Mouse (Mus musculus) forebrain, postnatal 0 days (tissue): ENCODE measurements around the gene Bmf. TPM values are rescaled to one million over a fixed set of nuclear protein-coding genes. Genes with fewer than 3 reads are reported as not detected.

Experiments
- ATAC-seq: fragments of 200-750 bp; cut with Nextera tagmentation; 2 replicates; pipeline ENCODE4 v1.8.0; 2017; ENCODE audit warnings: mild to moderate bottlenecking, moderate library complexity
- DNase-seq: peaks from one replicate; pipeline ENCODE4 v3.0.0-alpha.2; 2015
- H3K27ac ChIP-seq: fragments of 300-500 bp; sonication (generic); 2 replicates; pipeline ENCODE4 v1.5.1; 2014; ENCODE audit warnings: low read depth, mild to moderate bottlenecking, antibody characterized with exemption, low read length, moderate library complexity, mixed read lengths
- H3K27me3 ChIP-seq: fragments of 300-500 bp; sonication (generic); 2 replicates; pipeline ENCODE4 v1.6.1; 2014; ENCODE audit warnings: mild to moderate bottlenecking, low read length, mixed read lengths; ENCODE audit not compliant: insufficient read depth
- H3K36me3 ChIP-seq: fragments of 300-500 bp; sonication (generic); 2 replicates; pipeline ENCODE4 v1.6.1; 2014; ENCODE audit warnings: mild to moderate bottlenecking, moderate library complexity; ENCODE audit not compliant: insufficient read depth
- H3K4me1 ChIP-seq: fragments of 300-500 bp; sonication (generic); 2 replicates; pipeline ENCODE4 v1.6.1; 2014; ENCODE audit warnings: antibody characterized with exemption; ENCODE audit not compliant: insufficient read depth
- H3K4me2 ChIP-seq: fragments of 300-500 bp; sonication (generic); 2 replicates; pipeline ENCODE4 v1.6.1; 2014; ENCODE audit warnings: low read depth, mild to moderate bottlenecking, moderate library complexity
- H3K4me3 ChIP-seq: fragments of 300-500 bp; sonication (generic); 2 replicates; pipeline ENCODE4 v1.5.1; 2014; ENCODE audit warnings: low read depth, low read length, mixed read lengths
- H3K9ac ChIP-seq: fragments of 300-500 bp; sonication (generic); 2 replicates; pipeline ENCODE4 v1.6.1; 2014; ENCODE audit warnings: mild to moderate bottlenecking
- H3K9me3 ChIP-seq: fragments of 300-500 bp; sonication (generic); 2 replicates; pipeline ENCODE4 v1.6.1; 2016; ENCODE audit warnings: low read length
- CTCF ChIP-seq: sonication (generic); IDR thresholded peaks from 2 replicates; pipeline ENCODE4 v1.5.1; 2016; ENCODE audit warnings: antibody characterized with exemption, control low read depth, low read depth
- WGBS: fragments of 180-500 bp; shearing (Covaris S2); extraction: QIAGEN DNeasy Blood & Tissue Kit; methylation state at CpG from one replicate; pipeline ENCODE4 v1.1.7; 2014; 5-methylcytosine and 5-hydroxymethylcytosine counted together
- polyA plus RNA-seq: library from polyadenylated mRNA; unstranded; fragments of >200 nt; fragmentation: Nextera tagmentation; extraction: Ambion mirVana; gene quantifications from 2 replicates; pipeline ENCODE4 v1.2.1, GENCODE M21; 2015
- total RNA-seq: library from RNA; depleted of rRNA; stranded (reverse); fragments of >200 nt; gene quantifications from 2 replicates; pipeline ENCODE4 v1.2.3, GENCODE M21; 2014

Gene Bmf
- total and polyA plus RNA-seq, 2 experiments from 2014 or later, result 1.3 to 6.6 TPM

GRCm38 (mm10) chr2:118536553-118536952 lies 12.9 kb downstream of the Bmf start:
- no peak overlapping the region for H3K4me2 ChIP-seq
- DNase-seq (no peak), ATAC-seq (no peak)
- no peak overlapping the region for H3K27ac ChIP-seq
- H3K4me3 ChIP-seq, result no peak overlapping the region
- H3K36me3 ChIP-seq, result no peaks in the 10 kb centered on the region
- H3K9ac ChIP-seq, result no peak overlapping the region
- H3K9me3 ChIP-seq, result no peaks in the 10 kb centered on the region
- no peak for TF ChIP-seq CTCF
- H3K4me1 ChIP-seq, result peaks cover 14% of the 10 kb centered on the region; the same call in 1 of the 2 replicates
- WGBS, result 41% methylated on average over 8 of the region's 8 CpGs
- H3K27me3 ChIP-seq, result no peaks in the 10 kb centered on the region

GRCm38 (mm10) chr2:118536111-118536510 lies 13.4 kb downstream of the Bmf start:
- H3K4me2 ChIP-seq, result no peak overlapping the region
- no peaks in the 10 kb centered on the region for H3K36me3 ChIP-seq
- H3K9ac ChIP-seq, result no peak overlapping the region
- ATAC-seq, result no peak
- WGBS, result 71% methylated on average over 6 of the region's 6 CpGs
- TF ChIP-seq CTCF, result no peak
- H3K27ac ChIP-seq, result no peak overlapping the region
- DNase-seq, result no peak
- H3K4me3 ChIP-seq, result no peak overlapping the region
- H3K9me3 ChIP-seq, result no peaks in the 10 kb centered on the region
- H3K27me3 ChIP-seq, result no peaks in the 10 kb centered on the region
- peaks cover 14% of the 10 kb centered on the region; the same call in 1 of the 2 replicates for H3K4me1 ChIP-seq

- H3K36me3 ChIP-seq, result no peaks in the 10 kb centered on the region
- H3K9ac ChIP-seq, result no peak overlapping the region
- DNase-seq, result no peak
- no peak overlapping the region for H3K4me3 ChIP-seq
- no peaks in the 10 kb centered on the region for H3K27me3 ChIP-seq
- WGBS, result 56% methylated on average over 6 of the region's 6 CpGs
- no peaks in the 10 kb centered on the region for H3K9me3 ChIP-seq
- TF ChIP-seq CTCF, result no peak
- H3K27ac ChIP-seq, result 0 out of 2 replicates have a peak overlapping the region, but pooled peaks have one; percentile 50
- H3K4me1 ChIP-seq, result peaks cover 14% of the 10 kb centered on the region; the same call in 1 of the 2 replicates
- H3K4me2 ChIP-seq, result no peak overlapping the region
- no peak for ATAC-seq
Observed at GRCm38 (mm10) chr2:118533969-118534368, 15.5 kb downstream of the Bmf start.

- Histone ChIP-seq H3K4me2 (no peak overlapping the region), H3K27me3 (no peaks in the 10 kb centered on the region), H3K9ac (no peak overlapping the region), H3K4me1 (peaks cover 14% of the 10 kb centered on the region; the same call in 1 of the 2 replicates), H3K9me3 (no peaks in the 10 kb centered on the region), H3K27ac (peak overlapping the region; percentile 50), H3K4me3 (no peak overlapping the region), H3K36me3 (no peaks in the 10 kb centered on the region)
- ATAC-seq, result peak; percentile 69
- no peak for TF ChIP-seq CTCF
- 13% methylated on average over 6 of the region's 6 CpGs for WGBS
- DNase-seq, result peak; percentile 50
Observed at GRCm38 (mm10) chr2:118532855-118533675, 16.4 kb downstream of the Bmf start.

DNA sequence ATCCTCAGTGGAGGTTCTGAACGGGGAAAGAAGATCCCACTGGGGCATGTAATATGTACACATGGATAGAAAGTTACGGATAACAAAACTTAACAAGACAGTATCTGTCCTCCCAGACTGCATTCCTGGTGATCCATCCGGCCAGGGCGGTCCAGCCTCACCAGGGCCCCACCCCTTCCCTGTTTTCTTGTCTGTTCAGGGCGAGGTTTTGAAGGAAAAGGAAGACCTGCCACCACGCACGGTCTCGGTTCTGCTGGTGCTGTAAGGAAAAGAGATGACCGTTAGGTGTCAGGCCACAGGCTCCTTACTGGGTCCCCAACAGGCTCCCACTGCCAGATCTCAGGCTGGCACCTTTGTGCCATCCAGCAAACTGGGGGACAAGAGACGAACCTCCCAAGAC lies 17.1 kb downstream of the Bmf start:
- H3K36me3 ChIP-seq, result no peaks in the 10 kb centered on the region

DNA sequence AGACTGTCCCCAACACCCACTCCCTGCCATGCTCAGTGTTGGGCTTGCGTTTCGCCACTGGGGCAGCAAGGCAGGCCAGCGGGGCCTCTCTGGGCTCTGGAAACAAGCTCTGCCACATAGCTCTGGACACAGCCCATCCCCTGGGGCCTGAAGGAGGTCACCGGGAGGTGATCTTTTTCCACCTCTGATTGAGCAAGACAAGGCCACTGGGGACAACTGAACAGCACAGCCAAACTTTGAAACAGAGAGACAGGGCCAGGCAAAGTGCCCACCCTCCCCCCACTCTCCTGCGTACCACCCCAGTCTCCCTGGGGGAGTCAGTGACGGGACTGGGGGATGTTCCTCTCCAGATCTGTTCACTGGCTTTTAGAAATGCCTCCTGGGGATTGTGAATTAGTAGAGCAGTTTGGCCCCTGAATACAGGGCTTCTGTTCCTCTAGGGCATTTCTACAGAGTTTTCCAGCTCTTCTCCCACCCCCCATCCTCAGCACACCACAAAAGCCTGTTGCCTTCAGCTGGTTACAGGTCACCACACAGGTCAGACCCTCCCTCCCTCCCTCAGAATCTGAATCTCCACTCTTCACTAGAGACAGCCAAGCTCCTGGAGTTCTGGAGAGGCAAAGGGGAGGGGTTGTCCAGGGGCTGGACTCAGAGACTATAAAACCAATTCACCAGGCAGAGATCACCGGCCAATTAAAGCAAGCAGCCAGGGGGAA lies 19.9 kb downstream of the Bmf start:
- H3K9ac ChIP-seq, result no peak overlapping the region
- H3K4me2 ChIP-seq, result no peak overlapping the region
- H3K9me3 ChIP-seq, result no peaks in the 10 kb centered on the region
- DNase-seq (no peak), ATAC-seq (peak; percentile 18; the same call in 1 of the 2 replicates)
- no peaks in the 10 kb centered on the region for H3K27me3 ChIP-seq
- H3K4me3 ChIP-seq, result no peak overlapping the region
- peaks cover 14% of the 10 kb centered on the region; the same call in 1 of the 2 replicates for H3K4me1 ChIP-seq
- 21% methylated on average over 7 of the region's 7 CpGs for WGBS
- no peaks in the 10 kb centered on the region for H3K36me3 ChIP-seq
- H3K27ac ChIP-seq, result no peak overlapping the region
- TF ChIP-seq CTCF, result no peak

More for the DNA sequence above, 17.1 kb downstream of the Bmf start:
- DNase-seq, result no peak
- Histone ChIP-seq H3K9me3 (no peaks in the 10 kb centered on the region), H3K27me3 (no peaks in the 10 kb centered on the region), H3K27ac (no peak overlapping the region), H3K4me3 (no peak overlapping the region), H3K4me1 (peaks cover 14% of the 10 kb centered on the region; the same call in 1 of the 2 replicates), H3K4me2 (no peak overlapping the region), H3K9ac (no peak overlapping the region)
- WGBS, result 42% methylated on average over 10 of the region's 10 CpGs
- no peak for TF ChIP-seq CTCF
- ATAC-seq, result no peak

DNA sequence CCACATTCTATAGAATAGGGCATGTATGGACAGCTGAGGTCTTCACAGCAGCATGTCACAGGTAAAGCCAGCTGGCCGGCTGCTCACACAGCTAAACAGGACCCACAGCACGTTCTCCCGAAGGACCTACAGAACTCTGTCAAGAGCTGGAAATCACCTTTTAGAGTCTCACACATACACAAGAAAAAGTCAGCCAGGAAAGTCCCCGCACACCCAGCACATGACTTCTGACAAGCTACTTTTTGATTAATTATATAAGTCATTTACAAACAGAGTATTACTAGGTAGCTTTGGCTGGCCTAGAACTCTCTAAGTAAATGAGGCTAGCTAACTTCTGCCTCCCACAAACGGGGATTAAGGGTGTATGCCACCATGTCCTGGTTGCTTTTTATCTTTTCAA lies 22.9 kb downstream of the Bmf start:
- no peak overlapping the region for H3K27ac ChIP-seq
- WGBS, result 93% methylated on average over 5 of the region's 5 CpGs
- no peaks in the 10 kb centered on the region for H3K27me3 ChIP-seq
- no peaks in the 10 kb centered on the region for H3K36me3 ChIP-seq
- H3K4me2 ChIP-seq, result no peak overlapping the region
- no peak overlapping the region for H3K9ac ChIP-seq
- no peak for TF ChIP-seq CTCF
- ATAC-seq (no peak), DNase-seq (no peak)
- no peaks in the 10 kb centered on the region for H3K9me3 ChIP-seq
- H3K4me1 ChIP-seq, result no peaks in the 10 kb centered on the region
- H3K4me3 ChIP-seq, result no peak overlapping the region
